Mouse (Mus musculus) frontal cortex, postnatal 10 days (tissue): Measurements from ENCODE around the gene Gtf3c2.
"Not testable (repeated sequence)": the region's sequence is repeated elsewhere in the genome, so short reads cannot be mapped to it uniquely, and the experiment has no call there.

Experiments used
- DNase-seq, 2 experiments: peaks; one replicate each; pipeline ENCODE4 v3.0.0; 2022; ENCODE audit warnings: low spot score in 2 of 2, mixed read lengths in 1 of 2

The Gtf3c2 gene

DNA sequence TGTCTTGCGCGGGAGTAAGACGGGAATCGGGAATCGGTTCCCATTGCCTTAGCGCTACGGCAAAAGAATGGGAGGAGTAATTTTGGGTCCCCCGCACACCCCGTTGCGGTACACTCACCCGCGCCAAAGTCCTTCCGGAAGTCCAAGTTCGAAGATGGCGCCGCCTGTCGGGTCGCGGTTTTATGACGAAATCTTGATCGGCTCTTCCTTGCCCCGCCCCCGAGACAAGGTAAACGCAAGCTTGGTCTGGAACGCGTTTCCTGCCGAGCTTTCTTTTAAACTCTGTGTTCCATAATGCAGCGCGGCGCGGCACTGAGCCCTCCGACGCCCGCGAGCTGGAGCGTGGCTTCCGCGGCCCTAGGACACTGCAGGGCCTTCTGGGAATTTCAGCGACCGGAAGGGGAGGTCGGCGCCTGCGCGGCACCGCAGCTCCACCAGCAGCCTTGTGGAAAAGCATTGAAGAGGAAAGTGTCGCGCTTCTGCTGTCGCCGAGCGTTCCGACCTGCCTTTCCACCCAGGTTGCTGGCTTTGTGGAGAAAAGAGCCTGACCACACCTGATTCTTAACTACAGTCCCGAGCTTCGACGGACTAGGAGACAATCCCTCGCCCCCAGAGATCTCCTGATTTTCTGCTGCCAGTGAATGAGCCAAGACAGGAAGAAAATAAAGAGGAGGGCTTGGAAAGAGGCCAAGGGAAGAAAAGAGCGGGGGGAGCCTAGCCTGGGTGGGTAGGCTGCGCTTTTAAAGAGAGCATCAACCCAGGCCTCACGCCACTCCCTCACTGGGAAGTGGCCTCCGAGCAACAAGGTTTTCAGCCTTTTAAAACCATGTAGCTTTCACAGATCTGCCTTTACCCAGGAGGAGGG lies at the start of gene Gtf3c2, which contains the start of gene Gm29609:
Gene Gtf3c2, minus strand, starts transcription at position 379 of the 865 bp plus-strand sequence.
Gene Gm29609, minus strand, starts transcription at position 146 of the 865 bp plus-strand sequence.
- peak; percentile 95 for DNase-seq

DNA sequence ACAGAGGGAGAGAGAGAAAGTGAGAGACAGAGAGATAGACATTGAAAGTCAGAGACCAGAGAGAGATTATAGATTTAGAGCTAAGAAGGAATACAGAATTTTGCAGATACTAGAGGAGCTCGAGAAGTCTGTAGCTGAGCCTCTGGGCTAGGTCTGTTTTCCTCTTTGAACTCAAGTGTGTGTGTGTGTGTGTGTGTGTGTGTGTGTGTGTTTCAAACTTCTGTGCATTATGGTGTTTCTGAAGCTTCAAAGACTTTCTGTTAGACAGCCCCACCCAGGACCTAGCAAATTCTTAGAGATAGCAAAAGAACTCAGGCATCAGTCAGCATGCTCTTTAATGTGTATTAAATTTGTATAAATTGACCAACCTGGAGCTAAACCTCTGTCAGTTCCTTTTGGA lies 46.7 kb upstream of the Gtf3c2 start:
- DNase-seq = no peak

DNA sequence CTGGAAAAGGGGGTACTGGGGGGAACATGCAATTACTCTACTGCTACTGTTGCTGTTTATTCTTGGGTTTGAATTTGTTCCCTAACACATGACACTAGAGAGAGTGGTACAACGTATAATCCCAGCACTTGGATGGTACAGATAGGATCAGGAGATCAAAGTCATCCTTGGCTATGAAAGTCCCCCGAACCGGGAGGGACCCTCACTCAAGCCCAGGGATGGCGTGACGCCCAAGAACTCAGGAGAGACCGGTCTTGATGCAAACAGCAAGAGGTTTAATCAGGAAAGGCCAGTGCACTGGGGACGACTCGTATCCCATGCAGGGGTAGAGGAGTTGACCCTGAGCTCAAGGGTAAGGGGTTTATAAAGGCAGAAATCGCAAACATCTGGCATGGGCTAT lies 42.8 kb upstream of the Gtf3c2 start:
- no peak for DNase-seq

DNA sequence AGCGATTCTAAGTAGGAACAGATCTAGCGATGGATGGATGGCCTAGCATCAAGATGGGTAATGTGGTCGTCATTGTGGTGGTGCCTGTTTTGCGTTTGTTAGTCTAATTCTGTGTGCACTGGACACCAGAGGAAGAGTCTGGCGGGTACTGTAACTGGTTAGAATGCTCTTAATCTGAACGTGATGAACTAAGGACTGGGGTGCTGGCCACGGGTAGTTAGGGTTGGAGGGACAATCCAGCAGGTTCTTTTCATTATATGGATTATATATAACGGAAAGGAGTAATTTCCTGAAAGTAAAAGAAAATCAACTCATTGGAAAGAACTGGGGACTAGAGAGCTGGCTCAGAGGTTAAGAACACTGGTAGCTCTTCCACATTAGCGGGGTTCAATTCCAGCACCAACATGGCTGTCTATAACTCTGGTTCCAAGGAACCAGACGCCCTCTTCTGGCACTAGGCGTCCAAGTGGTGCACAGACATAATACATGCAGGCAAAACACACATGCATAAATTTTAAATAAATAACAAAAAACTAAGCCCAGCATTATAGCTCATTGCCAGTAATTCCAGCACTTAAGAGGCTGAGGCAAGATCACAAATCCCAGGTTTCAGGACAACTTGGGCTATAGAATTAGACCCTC lies 41.5 kb upstream of the Gtf3c2 start:
- DNase-seq = peak in 1 of 2 experiments; percentile 32

DNA sequence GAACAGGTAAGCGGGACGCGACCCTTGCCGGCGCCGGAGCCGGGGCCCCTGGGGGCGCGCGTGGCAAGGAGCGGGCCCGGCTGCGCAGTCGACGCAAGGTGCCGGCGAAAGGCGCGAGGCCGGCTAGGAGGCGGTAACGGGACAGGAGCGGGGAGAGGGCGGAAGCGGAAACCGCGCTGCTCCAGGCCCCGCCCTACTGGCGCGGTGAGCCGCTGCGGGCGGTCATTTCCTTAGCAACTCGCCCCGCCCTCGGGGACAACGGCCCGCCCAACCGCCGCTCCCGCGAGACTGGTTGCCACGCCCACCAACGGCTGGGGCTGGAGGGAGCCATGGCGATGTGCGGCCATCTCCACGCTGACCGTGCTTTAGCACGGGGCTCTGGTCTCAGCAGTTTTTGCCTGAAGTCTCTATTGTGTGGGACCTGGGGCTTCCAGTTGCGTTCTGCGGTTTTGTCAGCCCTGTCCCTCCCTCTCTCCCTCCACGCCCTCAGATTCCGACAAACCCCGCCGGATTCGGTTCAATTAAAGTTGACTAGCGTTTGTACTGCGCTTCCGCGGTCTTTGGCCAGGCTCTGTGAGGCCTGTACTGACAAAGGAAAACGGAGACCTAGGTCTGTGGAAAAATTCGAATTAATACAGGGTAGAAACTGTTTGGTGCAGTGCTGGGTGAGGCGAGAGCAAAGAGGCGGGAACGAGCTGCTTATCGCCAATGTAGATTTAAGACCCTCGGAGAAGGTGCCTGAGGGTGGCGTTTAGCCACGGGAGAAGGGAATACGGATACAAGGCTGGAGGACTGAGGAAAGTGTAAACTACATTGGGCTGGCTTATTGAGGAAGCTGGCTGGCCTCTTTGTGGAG lies 40.7 kb upstream of the Gtf3c2 start, which contains the start of gene Ppm1g:
Gene Ppm1g, minus strand, starts transcription at position 240 of the 856 bp plus-strand sequence.
- peak; percentile 92 to 96 for DNase-seq

DNA sequence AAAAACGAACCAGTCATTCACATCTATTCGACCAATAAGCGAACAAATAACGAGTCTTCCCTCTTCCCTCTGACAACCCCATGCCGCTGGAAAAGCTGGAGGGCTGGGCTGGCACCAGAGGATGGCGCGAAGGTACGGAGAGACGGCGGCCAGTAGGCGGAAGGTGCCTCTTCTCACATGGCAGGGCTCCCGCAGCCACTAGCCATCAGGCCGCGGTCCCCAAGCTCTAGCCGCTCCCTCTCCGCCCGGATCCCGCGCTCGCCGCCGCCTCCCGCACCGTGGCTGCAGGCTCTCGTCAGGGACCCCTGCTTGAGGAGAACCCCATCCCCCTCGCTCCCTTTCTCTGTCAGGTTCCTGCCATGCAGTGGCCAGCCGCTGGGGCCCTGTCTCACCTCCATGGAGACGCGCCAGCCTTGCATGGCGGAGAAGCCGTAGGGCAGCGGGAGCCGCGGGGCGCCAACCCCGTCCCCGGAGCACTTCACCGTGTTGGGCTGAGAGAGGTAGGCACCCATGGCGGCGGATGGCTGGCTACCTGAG lies 40.0 kb upstream of the Gtf3c2 start:
- no peak for DNase-seq

DNA sequence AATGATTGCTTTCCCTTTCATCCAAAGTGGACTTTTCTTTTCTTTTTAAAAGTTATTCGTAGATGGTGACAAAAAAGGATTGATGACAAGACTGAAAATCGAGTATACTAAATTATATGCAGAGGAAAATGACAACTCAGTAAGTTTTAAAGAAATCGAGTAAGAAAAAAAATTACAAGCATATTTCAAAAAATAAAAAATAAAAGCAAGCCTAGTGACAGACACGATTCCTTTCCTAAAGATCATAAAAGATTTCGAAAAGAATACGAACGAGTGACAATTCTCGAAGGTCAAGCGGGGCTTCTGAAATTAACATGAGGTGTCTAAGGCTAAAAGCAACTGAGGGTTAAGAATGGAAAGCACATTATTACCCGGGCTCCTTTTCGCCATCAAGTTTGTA lies 39.5 kb upstream of the Gtf3c2 start:
- DNase-seq = no peak

DNA sequence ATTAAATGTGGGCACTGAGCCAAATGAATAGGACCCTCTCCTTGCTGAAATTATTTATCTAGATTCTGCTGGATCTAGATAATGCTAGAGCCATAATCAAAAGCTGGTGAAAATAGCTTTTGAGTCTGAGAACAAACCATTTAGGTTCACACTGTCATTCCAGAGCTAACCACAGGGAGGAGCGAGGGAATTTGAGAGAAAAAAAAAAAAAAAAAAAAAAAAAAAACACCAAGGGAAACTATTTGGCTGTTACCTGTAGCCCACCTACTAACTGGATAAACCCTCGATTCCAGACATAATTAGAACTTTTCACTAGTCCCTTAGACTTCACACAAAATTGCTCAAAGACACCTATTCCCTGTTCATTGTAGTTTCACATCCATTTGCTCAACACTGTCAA lies 39.1 kb upstream of the Gtf3c2 start:
- no peak for DNase-seq

DNA sequence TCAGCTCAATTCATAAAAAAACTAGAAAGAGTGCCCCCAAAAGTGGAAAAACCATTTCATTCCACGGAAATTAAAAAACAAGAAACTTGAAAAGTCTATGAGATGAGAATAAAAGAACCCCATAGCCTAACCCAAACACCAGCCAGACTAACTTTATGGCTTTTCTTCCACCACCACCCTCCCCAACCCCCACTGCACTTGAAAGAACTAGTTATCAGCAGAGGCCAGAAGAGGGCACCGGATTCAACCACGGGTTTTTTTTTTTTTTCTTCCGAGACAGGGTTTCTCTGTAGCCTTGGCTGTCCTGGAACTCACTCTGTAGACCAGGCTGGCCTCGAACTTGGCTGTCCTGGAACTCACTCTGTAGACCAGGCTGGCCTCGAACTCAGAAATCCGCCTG lies 38.4 kb upstream of the Gtf3c2 start:
- no peak for DNase-seq

DNA sequence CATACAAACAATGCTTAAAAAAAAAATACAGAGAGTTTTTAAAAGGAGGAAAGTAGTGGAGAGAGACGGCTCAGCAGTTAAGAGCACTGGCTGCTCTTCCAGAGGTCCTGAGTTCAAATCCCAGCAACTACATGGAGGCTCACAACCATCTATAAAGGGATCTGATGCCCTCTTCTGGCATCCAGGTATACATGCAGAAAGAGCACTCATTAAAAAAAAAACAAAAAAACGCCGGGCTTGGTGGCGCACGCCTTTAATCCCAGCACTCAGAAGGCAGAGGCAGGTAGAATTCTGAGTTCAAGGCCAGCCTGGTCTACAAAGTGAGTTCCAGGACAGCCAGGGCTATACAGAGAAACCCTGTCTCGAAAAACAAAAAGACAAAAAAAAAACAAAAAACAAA lies 36.6 kb upstream of the Gtf3c2 start:
- DNase-seq = not testable (repeated sequence)

DNA sequence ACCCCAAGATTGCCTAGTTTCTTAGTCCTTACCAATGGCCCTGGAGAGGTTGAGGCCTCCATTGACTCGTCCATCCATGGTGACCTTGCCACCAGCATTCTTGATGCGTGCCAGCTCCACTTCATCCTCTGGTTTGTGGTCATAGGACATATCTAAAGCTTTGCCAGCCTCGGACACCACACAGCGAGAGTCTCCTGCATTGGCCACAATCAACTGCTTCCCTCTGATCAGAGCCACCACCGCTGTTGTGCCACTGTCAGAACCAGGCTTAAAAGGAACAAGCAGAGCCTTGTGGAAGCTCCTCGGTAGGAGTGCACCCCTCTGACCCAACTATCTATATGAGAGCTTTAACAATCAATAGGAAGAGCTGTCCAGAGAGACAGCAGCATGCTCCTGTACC lies 24.5 kb upstream of the Gtf3c2 start:
- no peak for DNase-seq

DNA sequence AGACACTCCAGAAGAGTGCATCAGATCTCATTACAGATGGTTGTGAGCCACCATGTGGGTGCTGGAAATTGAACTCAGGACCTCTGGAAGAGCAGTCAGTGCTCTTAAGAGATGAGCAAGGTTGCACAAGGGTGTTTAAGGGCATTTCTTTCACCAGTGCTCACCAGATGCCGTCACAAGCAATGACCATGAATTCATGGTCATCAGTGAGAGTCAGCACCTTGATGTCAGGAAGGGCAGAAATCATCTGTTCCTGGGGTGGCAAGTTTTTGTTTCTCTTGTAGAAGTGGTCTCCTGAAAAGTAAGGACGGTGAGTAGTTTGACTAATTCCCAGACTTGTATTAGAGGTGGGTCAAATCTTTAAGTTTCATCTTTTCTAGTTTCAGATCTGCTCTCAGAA lies 23.9 kb upstream of the Gtf3c2 start:
- DNase-seq = no peak

DNA sequence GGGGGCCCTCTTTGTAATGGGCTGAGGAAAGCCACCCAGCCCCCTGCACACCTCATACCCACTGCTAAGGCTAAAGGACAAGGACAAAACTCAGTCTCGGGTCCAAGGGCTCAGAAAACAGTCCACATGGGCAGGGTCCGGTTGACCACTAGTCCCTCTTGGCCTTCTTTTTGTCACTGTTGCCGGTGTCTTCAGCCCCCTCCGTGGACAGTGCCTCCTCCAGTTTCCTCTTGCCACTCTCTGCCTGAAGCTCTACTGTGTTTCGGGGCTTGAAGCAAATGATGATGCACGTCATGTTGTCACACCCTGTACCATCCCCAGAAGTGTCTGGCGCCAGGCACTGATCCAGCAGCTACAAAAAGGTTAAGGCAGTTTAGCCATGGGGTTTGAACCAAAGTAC lies 23.0 kb upstream of the Gtf3c2 start:
- DNase-seq = no peak

DNA sequence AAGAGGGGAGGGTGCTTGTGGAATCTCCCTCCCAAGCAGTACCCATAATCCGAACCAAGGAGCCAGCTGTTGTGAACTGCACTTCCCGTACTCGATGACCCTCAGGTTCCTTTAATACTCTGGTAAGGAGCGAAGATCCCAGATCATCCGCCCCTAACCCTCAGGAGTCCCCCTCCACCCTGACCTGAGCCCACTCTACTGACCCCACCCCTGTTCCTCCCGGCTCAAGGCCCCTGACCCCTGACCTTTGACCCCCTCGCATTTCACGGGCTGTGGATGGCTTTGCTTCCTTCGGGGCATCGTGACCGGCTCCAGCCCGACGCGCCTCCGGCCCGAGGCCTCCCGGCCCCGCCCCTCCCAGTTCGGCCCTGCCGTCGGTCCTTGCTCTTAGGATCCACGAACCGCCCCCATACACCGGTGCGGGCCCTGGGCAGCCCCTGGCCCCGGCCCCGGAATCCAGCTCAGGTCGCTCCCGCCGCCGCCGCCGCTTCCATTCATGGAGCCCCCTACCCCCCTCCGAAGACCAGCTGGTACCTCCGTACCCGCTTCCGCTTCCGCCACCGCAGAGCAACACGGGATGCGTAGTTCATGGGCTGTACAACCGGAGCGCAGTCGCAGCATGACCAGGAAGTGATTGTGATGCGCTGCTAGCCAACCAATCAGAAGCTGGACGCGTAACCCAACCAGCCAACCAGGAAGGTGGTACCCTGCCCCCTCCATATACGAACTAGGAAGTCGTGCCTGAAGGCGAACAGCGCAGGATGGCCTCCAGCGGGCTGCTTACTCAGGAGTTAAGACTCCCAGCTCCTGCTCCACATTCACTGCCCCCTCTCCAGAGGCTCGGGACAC lies 22.0 kb upstream of the Gtf3c2 start, which contains the start of gene Zfp513:
Gene Zfp513, minus strand, starts transcription at position 562 of the 849 bp plus-strand sequence.
- peak; percentile 96 to 99 for DNase-seq

DNA sequence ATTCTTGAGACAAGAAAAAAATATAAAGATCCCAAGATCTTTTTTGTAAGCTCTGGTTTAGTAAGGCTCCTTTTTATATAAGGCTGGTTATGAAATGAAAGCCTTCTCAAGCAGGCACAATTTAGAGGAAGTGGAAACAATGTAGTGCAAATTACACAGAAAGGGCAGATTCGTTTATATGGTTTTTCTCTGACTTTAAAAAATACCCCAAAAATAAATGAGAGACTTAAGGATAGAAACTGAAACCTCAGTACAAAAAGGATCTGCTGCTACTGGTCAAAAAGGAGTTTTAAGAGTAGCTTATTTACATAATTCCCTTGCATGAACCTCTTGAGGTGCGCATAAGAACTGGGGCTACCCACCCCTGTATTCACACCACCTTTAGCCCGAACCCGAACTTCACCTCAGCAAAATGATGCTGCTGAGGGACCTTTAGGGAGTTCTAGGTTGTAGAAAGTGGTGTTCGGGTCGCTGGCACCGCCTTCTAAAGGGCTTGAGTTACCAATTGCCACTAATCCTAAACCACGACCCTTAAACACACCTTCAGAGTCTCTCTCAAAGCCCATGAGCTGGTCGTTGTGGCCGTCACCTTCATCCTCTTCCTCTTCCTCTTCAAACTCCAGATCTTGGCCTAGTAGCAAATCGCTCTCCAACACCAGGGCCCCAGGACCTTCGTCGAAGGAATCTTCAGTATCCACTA lies 21.2 kb upstream of the Gtf3c2 start:
- no peak for DNase-seq

DNA sequence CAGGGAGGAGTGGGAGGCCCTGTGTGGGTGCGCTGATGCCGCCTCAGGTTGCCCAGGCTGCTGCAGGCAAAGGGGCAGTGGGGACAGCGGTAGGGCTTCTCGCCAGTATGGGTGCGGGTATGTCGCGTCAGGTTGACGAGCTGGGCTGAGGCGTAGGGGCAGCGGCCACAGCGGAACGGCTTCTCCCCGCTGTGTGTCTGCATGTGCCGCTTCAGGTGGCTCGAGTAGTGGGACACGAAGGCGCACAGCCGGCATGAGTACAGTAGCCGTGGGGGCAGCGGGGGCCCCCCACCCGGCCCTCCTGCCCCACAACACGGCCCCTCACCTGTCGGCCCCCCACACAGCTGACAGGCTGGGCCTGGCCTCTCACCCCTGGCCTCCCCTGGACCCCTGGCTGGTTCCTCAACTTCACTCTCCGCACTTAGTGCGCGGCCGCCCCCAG lies 20.4 kb upstream of the Gtf3c2 start:
- DNase-seq = peak in 1 of 2 experiments; percentile 45

DNA sequence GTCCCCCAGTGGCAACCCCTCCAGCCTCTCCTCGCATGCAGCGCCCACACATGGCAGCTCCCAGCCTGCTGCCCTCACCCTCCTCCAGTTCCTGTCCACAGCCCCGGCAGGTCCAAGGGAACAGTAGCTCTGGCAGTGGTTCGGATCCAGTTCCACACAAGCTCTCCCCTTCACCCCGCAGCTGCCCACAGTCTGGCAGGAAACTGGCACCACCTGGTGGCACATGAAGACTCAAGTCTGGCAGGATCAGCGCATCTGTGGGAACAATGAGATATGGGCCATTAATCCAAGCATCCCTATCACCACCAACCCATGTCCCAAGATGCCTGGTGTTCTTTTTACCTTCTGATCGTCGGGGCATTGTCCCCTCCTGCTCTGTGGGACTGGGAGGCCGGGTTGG lies 19.9 kb upstream of the Gtf3c2 start:
- DNase-seq = no peak

DNA sequence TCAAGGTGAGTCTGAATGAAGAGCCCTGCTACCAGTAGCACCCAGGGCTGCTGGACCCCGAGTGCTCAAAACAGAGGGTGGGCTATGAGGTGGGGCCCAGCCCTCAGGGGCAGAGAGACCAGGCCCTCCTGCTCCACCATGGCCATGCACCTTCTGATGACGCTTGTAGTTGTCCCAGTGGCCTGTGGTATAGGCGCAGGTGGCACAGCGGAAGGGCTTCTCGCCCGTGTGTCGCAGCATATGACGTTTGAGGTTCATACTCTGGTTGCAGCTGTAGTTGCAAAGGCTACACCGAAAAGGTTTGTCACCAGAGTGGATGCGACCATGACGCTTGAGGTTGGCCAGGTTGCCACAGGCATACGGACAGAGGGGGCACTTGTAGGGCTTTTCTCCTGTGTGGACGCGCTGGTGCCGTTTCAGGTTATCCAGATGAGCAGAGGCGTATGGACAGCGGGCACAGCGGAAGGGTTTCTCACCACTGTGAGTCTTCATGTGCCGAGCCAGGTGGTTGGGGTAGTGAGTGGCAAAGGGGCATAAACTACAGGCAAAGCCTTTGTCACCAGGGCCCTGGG lies 19.5 kb upstream of the Gtf3c2 start:
- no peak for DNase-seq

DNA sequence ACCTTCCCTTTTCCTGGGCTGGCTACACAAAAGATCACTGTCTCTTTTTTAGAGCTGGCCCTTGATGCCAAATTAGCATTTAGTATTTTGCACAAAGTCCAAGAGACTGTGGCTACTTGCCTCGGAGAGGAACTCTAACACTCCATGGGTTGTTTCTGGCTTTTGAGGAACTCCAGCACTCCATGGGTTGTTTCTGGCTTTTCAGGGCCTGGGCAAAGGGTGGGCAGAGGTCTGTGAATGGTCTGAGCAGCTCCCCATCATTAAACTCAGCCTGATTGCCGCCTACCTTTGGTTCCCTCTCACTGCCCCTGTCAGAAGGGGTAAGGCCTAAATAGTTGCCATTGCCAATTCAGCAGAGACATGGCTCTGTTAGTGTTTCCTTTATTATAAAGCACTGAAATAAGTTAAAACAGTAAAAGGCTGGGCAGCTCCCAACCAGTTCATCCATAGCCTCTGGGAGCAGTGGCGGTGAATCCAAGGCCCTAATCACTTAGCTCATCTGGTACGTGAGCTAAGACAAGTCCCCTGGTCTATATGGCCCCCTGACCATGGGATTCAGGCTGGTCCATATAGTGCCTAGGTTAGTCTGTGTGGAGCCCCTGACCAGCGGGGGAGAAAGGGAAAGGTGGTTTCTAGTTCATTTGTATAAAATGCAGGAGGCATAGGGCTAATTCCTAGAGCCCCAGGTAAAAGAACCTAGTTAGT lies 18.8 kb upstream of the Gtf3c2 start:
- no peak for DNase-seq
